Mouse (Mus musculus) heart, embryonic 14.5 days (tissue): ENCODE data around the gene Dffb. TPM values are rescaled to one million over a fixed set of nuclear protein-coding genes. Genes with fewer than 3 reads are reported as not detected.

Experiments
- ATAC-seq: fragments of 200-750 bp; cut with Nextera tagmentation; 2 replicates; pipeline ENCODE4 v1.8.0; 2017; ENCODE audit warnings: low read depth, moderate TSS enrichment; ENCODE audit not compliant: insufficient number of reproducible peaks, insufficient read depth, low FRiP score
- H3K27ac ChIP-seq, 2 experiments: fragments of 200-500 bp in 1 of 2; fragments of 300-500 bp in 1 of 2; sonication (generic) in 1 of 2; replicated peaks in 1 of 2; 2 replicates each; pipeline ENCODE4 v1.5.1; 2012 to 2014; ENCODE audit warnings: low read depth in 2 of 2, low read length in 2 of 2, control low read depth in 1 of 2, mild to moderate bottlenecking in 1 of 2, mixed read lengths in 1 of 2; ENCODE audit not compliant: control insufficient read depth in 1 of 2, insufficient read depth in 1 of 2
- H3K27me3 ChIP-seq: fragments of 300-500 bp; sonication (generic); 2 replicates; pipeline ENCODE4 v1.6.1; 2014; ENCODE audit warnings: mild to moderate bottlenecking, low read length, control low read depth; ENCODE audit not compliant: control insufficient read depth, insufficient read depth
- H3K36me3 ChIP-seq: fragments of 300-500 bp; sonication (generic); 2 replicates; pipeline ENCODE4 v1.6.1; 2014; ENCODE audit warnings: mild to moderate bottlenecking, control low read depth, low read length, mixed read lengths; ENCODE audit not compliant: control insufficient read depth, insufficient read depth
- H3K4me1 ChIP-seq, 2 experiments: fragments of 200-500 bp in 1 of 2; fragments of 300-500 bp in 1 of 2; sonication (generic) in 1 of 2; 2 replicates each; pipeline ENCODE4 v1.6.1; 2012 to 2014; ENCODE audit warnings: low read length in 2 of 2, control low read depth in 1 of 2, mixed read lengths in 1 of 2; ENCODE audit not compliant: control insufficient read depth in 2 of 2, insufficient read depth in 2 of 2
- H3K4me2 ChIP-seq: fragments of 300-500 bp; sonication (generic); 2 replicates; pipeline ENCODE4 v1.6.1; 2014; ENCODE audit warnings: mild to moderate bottlenecking, low read length
- H3K4me3 ChIP-seq, 2 experiments: fragments of 200-500 bp in 1 of 2; fragments of 300-500 bp in 1 of 2; sonication (generic) in 1 of 2; 2 replicates each; pipeline ENCODE4 v1.5.1; 2012 to 2014; ENCODE audit warnings: low read length in 2 of 2, mild to moderate bottlenecking in 2 of 2, control low read depth in 1 of 2, low read depth in 1 of 2, moderate library complexity in 1 of 2; ENCODE audit not compliant: control insufficient read depth in 1 of 2, insufficient read depth in 1 of 2
- H3K9ac ChIP-seq: fragments of 300-500 bp; sonication (generic); 2 replicates; pipeline ENCODE4 v1.6.1; 2014; ENCODE audit warnings: mild to moderate bottlenecking, low read length
- H3K9me3 ChIP-seq: fragments of 300-500 bp; sonication (generic); 2 replicates; pipeline ENCODE4 v1.6.1; 2016; ENCODE audit warnings: low read length, control low read depth; ENCODE audit not compliant: control insufficient read depth
- WGBS: fragments of 180-500 bp; shearing (Covaris S2); extraction: QIAGEN DNeasy Blood & Tissue Kit; methylation state at CpG from one replicate; pipeline ENCODE4 v1.1.7; 2014; 5-methylcytosine and 5-hydroxymethylcytosine counted together
- polyA plus RNA-seq: library from polyadenylated mRNA; unstranded; fragments of >200 nt; fragmentation: Nextera tagmentation; extraction: Ambion mirVana; gene quantifications from 2 replicates; pipeline ENCODE4 v1.2.1, GENCODE M21; 2014

The Dffb gene
- polyA plus RNA-seq, 1 experiment from 2014 or later, result 6.8 TPM

- no peak overlapping the region for H3K4me2 ChIP-seq
- H3K27me3 ChIP-seq, result peaks cover 6% of the 10 kb centered on the region; the same call in 1 of the 2 replicates
- no peak for ATAC-seq
- no peaks in the 10 kb centered on the region for H3K9me3 ChIP-seq
- H3K4me3 ChIP-seq, result no peak overlapping the region
- no peaks in the 10 kb centered on the region for H3K4me1 ChIP-seq
- 36% methylated on average over 8 of the region's 8 CpGs for WGBS
- H3K9ac ChIP-seq, result no peak overlapping the region
- no peaks in the 10 kb centered on the region for H3K36me3 ChIP-seq
- no peak overlapping the region for H3K27ac ChIP-seq
Measured at GRCm38 (mm10) chr4:153917773-153918500, 57.0 kb downstream of the Dffb start.

Other genes starting within 250 kb of the Dffb start
- gene A430005L14Rik, start 17.9 kb downstream of the Dffb start, polyA plus RNA-seq, result 43.7 and 50.6 TPM in 2 replicates
- 13.7 and 14.3 TPM in 2 replicates for gene Cep104, start 68 bp upstream of the Dffb start, polyA plus RNA-seq
- gene Lrrc47, start 36.6 kb upstream of the Dffb start, polyA plus RNA-seq, result 8.6 and 11.6 TPM in 2 replicates
- 59.5 and 73.1 TPM in 2 replicates for gene Smim1, start 51.1 kb upstream of the Dffb start, polyA plus RNA-seq
- gene Ccdc27, start 67.6 kb upstream of the Dffb start, polyA plus RNA-seq, result not detected in 2 replicates
- 0.08 and 0.09 TPM in 2 replicates for gene Trp73, start 165.1 kb upstream of the Dffb start, polyA plus RNA-seq
- 20.7 and 23.1 TPM in 2 replicates for gene Wrap73, start 167.2 kb upstream of the Dffb start, polyA plus RNA-seq
- gene Tprgl, start 185.5 kb upstream of the Dffb start, polyA plus RNA-seq, result 145 and 148 TPM in 2 replicates
- gene Megf6, start 195.6 kb upstream of the Dffb start, polyA plus RNA-seq, result 33.3 and 39.8 TPM in 2 replicates